Mouse (Mus musculus) fibroblast of lung, adult 2 months (primary cell): Measurements from ENCODE around the gene Tbx6.

ENCODE experiments used
- DNase-seq: peaks from one replicate; pipeline ENCODE4 v3.0.0-alpha.2; 2011; ENCODE audit warnings: low read depth

The Tbx6 gene

DNA sequence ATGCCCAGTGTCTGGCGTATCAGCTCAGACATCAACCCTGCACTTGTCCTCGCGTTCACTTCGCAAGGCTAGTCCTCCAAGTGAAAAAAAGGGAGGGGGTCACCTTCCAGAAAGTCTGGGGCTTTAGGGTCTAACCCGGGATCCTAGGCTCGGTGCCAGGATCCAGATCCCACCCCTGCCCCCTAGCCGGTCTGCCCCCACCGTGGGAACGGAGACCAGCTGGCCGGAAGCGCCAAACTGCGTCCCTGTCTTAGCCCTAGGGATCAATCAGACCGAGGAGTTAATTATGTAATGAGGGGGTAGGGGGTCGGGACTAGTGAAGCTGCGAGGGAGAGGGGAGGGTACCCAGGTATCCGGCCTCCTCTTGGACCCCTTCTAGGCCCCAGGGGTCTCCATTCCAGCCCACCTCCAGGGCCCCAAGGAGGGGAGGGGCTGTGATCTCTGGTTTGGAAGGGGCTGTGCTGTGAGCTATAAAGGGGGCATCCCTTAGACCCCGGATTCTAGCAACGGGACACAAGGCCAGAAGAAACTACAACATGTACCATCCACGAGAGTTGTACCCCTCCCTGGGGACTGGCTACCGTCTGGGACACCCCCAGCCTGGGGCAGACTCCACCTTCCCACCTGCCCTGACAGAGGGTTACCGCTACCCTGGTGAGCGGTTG is at the start of gene Tbx6:
TSS of gene Tbx6 (plus strand) at position 513 of the 665 bp plus-strand sequence.
- DNase-seq, result no peak

DNA sequence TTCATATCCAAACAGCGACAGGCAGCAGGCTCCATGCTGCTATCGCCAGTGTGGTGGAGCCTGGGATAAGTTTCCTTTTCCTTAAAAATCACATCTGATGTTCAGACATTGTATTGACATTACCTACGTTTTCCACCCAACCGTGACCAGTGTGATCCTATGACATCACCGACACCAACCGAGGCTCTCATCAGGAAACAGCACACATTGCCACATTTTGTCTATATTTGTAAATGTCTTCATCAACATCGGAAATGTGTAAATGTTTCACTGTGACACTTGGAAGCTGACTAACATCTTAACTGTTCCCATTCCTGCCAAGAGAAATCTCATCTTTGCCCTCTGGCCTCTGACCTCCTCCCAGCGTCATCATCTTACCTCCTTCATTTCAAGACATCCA is 45.2 kb upstream of the Tbx6 start:
- no peak for DNase-seq

DNA sequence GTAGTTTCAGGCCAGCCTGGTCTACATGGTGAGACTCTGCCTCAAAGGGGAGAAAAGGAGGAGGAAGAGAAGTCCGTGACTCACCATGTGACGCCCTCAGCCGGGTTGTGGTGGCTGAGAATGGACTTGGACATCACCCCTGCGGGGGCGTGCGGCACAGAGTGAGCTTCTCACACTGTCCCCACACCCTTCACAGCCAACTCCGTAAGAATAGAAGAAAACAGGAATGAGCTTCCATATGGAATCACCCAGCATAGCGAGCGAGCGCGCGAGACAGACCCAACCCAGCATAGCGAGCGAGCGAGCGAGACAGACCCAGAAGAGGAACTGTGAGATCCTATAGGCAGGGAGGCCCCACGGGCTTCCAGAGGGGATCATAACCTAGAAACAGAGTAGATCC is 41.7 kb upstream of the Tbx6 start:
- DNase-seq, result no peak

DNA sequence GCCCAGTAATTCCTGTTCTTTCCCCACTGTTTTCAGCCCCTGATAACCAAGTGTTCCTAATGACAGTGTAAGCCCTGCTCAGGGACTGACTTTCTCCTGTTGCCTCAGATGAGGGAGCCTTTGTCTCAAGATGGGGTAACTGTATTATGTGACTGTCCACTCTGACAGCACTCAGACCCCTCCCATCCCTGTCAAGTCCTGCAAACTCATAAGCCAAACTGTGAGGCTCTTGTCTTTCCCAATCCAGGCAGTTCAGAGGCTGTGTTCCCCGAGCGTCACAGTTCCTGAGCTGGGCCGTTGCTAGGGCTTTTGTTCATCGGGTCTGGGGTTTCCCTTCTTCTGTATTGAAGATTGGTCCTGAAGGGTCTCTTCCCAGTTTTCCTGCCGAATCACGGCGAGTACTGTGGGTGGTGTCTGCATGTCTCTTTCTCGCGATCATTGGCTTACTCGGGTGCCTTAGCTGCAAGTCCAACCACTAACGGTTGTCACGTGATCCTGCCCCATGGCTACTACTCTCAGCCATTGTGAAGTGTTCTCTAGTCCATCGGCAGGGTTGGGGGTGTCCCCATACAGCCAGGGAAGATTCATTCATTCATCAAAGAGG is 41.0 kb upstream of the Tbx6 start:
- no peak for DNase-seq

DNA sequence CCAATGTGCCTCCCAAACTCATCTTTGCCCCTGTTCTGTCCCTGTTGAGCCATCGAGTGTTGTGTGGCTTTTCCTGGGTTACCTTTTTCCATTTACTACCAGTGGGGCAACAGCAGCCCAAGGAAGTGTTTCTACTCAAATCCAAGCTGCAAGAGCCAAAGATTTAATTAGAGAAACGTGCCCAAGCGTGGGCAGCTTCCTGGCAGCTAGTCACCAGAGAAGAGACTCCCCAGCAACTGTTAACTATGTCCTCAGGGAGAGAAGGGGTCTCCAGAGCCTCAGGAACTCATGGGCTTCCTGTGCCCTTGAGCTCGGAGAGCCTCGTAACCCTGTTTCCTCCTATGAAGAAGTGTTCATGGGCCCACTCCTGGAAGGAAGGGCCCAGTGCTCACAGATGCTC is 40.3 kb upstream of the Tbx6 start:
- no peak for DNase-seq

DNA sequence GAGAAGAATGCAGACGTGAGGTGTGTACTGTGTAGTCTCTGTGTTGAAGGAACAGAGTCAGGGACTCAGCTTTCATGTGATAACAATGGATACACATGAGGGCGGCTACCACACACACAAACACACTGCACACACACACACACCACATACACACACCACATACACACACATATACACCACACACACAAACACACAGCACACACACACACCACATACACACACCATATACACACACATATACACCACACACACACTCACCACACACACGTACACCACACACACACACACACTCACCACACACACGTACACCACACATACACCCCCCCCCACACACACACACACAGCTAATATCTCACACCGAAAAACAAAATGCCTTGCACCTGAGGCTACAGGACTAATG is 39.8 kb upstream of the Tbx6 start:
- no peak for DNase-seq

DNA sequence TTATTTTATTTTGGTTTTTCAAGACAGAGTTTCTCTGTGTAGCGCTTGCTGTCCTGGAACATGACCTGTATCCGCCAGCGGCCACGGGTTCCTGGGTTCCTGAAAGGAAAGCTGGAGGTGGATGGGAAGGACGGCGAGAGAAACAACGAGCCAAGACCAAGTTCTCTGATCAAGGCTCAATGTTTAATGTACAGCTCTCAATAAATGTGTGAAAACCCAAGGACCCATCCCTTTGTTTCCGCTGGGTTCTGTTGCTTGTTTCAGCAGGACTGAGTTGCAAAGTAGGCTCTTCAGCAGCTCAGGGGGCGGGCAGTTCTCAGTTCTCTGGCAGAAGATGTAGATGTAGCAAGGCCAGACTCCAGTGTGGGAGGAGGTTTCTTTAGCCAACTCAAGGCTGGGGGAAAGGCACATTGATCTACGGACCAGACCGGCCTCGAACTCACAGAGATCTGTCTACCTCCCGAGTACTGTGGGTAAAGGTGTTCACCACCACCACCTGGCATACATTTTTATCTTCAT is 39.3 kb upstream of the Tbx6 start:
- no peak for DNase-seq

DNA sequence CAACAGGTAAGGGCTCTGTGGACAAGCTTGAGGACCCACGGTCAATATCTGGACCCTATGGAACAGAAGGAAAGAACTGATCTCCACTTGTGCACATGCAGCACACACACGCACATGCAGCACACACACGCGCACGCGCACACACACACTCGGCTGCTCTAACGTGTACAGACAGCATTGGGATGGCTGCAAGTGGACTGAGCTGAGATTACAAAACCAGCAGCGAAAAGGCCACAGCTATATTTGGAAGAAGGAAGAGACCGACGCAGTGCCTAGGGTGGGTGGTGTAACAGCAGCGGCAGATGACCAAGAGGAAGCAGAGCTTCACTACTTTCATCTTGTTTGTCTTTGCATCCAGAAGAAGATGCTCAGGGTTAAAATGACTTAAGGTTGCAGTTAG is 35.2 kb upstream of the Tbx6 start:
- DNase-seq, result no peak

DNA sequence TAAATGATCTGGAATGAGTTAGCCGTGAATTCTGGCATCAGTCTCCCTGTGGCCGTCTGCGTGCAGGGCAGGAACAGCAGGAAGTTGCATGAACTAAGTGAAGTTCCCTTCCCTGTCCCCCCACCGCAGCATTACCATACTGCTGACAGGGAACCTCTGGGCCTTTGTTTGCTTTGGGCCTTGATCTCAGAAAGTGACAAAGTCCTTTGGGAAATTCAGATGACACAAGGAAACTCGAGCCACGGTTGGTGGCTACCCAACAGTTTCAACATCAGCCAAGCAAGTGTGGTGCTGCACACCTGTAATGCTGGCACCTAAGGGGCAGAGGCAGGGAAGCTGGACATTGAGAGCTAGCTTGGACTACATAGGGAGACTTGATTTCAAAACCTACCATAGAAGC is 34.5 kb upstream of the Tbx6 start:
- DNase-seq, result no peak

DNA sequence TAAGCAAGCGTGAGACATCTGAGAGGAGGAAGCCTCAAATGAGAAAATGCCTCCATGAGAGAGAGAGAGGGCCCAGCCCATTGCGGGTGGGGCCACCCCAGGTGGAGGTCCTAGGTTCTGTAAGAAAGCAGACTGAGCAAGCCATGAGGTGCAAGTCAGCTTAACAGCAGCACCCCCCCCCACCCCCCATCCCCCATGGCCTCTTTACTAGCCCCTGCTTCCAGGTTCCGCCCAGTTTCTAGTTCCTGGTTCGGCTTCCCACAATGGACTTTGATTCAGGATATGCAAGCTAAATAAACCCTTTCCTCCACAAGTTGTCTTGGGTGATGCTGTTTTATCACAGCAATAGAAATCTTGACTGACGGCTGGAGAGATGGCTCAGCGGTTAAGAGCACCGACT is 32.5 kb upstream of the Tbx6 start:
- no peak for DNase-seq

DNA sequence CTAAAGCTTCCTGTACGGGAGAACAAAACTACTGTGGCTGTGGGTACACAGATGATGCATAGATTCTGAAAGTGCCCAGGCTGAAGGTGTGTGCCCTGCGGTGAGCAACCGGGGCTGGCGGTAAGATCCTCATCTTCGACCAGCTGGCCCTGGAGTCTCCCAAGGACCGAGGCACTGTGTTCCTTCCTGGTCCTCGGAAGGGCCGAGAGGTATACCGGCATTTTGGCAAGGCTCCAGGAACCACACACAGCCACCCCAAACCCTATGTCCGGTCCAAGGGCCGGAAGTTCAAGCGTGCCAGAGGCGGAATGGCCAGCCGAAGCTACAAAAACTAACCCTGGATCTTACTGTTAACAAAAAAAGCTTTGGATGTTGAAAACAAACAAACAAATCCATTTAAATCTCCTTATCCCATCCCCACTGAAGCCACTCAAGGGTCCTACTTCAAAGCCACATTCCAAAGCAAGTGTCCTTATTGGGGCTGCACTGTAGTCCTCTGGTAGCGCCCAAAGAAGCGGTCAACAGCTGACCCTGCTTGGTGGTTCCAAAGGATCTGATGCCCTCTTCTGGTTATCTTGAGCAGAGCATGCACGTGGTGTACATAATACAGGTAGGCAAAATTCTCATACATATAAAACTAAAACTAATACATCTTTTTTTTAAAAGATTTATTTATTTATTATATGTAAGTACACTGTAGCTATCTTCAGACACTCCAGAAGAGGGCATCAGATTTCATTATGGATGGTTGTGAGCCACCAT is 31.5 kb upstream of the Tbx6 start:
- no peak for DNase-seq

DNA sequence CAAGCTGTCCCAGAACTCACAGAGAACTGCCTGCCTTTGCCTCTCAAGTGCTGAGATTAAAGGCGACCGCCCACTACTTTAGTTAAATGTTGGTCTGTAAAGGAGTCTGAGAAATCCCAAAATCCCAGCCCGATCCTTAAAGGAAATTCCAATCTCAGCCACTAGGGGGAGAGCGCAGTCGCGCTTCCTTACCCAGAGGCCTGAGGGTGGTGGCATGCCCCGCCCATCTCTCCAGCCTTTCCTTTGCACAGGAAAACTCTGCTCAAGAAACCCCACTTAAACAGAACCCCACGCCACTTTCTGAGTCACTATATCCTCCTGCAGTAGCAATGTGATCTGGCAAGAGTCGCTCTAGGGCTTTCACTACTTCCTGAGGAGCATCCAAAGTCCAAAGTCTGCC is 26.4 kb upstream of the Tbx6 start:
- DNase-seq, result peak; percentile 67

DNA sequence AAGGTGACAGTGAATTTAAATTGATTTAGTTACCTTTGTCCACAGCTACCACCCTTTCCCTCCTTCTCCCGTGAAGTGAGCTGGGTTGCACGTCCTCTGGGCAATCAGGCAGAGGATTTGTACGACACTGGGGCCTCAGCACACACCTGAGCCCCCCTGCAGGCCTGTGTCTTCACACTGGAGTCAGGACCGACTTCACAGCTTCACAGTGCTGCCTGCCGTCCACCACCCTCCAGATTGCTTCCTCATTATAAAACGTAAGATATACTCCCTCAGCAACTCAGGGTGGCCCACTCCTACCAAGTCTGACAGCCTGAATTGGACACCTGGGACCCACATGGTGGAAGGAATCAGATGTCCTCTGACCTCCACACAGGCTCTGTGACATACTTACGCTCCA is 22.7 kb upstream of the Tbx6 start:
- no peak for DNase-seq

DNA sequence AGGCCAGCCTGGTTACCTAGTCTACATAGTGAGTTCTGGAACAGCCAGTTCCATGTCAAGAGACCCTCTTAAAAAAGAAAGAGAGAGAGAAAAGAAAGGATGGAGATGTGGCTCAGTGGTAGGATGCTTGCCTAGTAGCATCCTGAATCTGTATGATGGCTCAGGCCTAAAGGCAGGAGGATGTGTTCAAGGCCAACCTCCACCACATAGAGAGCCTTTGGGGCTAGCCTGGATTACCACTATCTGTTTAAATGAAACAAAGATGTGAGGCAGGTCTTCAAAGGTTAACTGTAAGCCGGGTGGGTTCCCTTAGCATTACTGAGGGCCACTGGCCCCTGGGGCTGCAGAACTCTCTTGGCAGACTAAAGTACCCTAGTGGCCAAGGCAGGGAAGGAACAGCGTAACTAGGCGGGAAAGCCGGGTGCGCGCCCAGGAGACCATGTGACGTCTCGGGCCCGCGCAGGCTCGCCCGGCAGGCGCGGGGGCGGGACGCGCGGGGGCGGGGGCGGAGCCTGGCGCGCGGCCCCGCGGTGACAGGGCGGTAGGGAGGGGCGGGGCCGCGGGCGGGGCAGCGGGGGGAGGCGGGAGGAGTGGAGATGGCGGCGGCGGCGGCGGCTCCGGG is 22.1 kb upstream of the Tbx6 start, which contains the start of gene Mapk3:
TSS of gene Mapk3 (plus strand) at position 552 of the 622 bp plus-strand sequence.
- DNase-seq, result peak; percentile 56

DNA sequence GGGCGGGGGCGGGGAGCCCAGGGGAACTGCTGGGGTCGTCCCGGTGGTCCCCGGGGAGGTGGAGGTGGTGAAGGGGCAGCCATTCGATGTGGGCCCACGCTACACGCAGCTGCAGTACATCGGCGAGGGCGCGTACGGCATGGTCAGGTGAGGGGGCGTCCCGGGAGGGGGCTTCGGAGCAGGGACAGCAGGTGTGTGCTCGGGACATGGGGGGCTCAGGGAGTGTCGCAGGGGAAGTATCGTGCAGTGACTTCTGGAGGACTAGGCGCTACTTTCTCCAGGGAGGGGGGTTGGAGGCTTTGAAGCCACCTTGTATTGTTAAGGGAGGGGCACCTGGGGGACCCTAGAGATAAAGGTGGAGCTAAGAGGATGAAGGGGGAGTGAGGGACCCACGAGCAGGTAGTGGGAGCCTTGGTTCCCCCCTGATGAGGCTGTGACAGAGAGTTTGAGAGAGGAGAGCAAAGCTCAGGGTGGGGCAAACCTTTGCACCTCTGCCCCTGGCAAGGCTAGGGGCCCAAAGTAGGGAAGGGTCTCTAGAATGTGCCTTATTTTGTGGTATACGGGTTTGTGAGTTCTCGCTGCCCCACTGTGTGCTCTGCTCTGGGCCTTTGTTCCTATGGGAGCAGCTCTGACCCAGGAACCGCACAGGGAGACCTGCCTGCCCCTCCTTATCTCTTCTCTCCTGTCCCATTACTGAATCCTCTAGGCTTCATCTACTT is 21.5 kb upstream of the Tbx6 start:
- DNase-seq, result no peak

DNA sequence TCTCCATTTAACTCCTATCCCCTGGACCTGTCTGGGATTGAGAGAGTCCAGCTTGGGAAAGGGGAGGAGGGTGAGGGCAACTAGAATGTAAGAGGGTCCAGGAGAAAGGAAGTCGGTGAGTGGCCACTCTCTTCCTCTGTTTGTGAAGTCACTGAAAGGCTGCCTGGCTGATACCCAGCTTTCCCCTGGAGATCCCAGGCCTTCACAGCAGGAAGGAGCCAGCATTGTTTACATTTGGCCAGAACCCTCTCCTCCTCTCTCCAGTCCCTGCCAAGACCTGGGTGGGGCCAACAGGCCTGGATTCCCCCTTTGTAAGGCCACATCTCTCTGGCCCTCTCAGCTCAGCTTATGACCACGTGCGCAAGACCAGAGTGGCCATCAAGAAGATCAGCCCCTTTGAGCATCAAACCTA is 20.9 kb upstream of the Tbx6 start:
- peak; percentile 78 for DNase-seq

DNA sequence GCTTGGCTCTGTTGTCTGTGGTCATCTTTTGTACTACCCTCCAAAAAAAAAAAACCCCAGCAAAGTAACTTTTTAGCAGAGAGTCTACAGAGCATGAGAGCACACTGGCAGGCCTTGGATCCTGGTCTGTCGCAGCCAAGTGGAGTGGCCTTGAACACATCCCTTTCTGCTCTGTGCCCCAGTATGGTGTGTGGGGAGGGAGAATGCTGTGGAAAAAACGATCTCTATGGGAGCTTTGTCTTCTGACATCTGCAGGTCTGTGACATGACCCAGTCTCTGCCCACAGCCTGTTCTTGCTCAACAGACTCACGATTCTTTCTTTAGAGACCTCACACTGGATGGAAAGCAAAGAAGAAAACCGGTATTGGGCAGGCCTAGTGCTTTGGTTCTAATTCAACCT is 20.3 kb upstream of the Tbx6 start:
- DNase-seq, result peak; percentile 68

DNA sequence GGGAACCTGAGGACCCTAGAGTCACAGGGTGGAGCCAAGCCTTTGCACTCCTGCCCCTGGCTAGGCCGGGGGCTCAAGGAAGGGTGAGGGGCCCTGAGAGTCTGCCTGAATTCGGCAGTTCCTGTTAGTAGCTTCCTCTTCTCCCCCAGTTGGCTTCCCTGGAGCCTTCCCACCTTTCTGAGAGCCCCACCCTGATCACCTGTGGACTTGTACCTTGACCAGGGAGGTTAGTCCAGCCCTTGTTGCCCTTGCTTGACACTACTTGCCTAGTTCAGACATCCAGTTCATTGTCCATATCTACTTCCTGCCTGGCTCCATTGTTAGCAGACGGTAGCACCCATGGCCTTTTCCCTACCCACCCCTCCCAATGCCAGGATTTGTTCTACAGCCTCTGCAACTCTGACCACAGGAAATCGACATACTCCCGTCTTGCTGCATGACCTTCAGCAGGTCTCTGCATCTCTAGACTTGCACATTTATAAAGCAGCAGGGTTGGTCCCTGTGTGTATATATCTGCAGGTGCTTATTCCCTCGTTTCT is 19.7 kb upstream of the Tbx6 start:
- no peak for DNase-seq

DNA sequence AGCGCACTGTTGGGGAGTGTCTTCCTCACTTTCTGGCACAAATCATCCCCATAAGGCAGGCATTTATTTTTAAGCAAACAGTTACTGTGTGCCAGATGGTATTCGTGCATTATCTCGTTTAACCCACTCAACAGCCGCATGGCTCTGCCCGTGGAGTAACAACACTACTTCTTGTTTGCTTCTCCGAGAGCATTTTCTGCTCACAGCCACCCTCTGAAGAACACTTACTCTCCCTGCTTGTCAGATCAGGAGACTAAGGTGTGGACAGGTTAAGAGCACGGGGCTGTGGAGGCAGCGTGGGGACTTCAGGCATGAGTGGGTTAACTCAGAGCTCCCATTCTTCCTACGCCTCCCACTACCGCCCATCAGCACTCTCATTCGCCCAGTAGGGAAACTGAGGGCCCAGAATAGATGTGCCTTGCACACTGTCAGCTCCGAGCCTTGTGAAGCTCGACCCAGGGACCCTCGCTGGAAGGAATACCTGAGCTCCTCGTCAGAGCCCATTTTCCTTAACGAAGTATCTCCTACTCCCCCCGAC is 18.7 kb upstream of the Tbx6 start:
- DNase-seq, result no peak

DNA sequence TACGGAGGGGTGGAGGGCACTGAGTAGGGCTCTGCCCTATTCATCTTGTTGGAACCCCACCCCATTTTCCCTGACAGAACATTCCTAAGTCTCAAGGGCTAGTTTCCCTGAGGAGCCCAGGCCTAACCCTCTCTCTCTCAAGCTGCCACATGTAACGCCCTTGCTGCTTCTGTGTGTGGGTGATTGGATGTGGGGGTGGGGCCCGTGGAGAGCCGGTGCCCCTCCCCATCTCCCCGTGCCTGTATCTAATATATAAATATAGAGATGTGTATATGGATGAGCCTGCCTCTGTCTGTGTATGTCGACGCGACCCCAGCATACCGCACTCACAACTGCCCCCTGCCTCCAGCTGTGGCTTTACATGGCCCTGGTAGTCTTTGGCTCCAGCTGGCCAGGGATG is 15.7 kb upstream of the Tbx6 start:
- no peak for DNase-seq

DNA sequence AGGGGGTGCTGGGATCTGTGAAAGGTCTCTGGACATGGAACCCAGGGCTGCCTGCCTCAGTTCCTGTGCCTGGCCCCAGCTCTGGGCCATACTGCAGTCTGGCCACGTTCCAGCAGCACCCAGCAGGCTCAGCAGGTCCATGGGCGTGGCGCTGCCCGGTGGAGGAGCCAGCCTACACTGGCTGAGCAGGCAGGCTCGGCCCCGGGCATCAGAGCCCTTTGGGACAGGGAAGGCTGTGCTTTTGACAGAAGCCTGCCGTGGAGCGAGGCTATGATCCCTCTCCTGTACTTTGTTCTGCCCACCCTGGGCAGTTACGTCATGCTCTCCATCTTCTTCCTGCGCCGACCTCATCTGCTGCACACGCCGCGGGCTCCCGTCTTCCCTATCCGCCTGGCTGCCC is 15.1 kb upstream of the Tbx6 start, which contains the start of gene Gdpd3:
TSS of gene Gdpd3 (plus strand) at position 134 of the 400 bp plus-strand sequence.
- DNase-seq, result no peak
